Mouse (Mus musculus) lung, postnatal 4 days (tissue): Measurements from ENCODE around the gene Rapgef6.
A peak's percentile ranks its signal among the peaks of the same experiment; 100 is the strongest.

Source experiments
- DNase-seq, 2 experiments: peaks; one replicate each; pipeline ENCODE4 v3.0.0; 2021

The Rapgef6 gene

DNA sequence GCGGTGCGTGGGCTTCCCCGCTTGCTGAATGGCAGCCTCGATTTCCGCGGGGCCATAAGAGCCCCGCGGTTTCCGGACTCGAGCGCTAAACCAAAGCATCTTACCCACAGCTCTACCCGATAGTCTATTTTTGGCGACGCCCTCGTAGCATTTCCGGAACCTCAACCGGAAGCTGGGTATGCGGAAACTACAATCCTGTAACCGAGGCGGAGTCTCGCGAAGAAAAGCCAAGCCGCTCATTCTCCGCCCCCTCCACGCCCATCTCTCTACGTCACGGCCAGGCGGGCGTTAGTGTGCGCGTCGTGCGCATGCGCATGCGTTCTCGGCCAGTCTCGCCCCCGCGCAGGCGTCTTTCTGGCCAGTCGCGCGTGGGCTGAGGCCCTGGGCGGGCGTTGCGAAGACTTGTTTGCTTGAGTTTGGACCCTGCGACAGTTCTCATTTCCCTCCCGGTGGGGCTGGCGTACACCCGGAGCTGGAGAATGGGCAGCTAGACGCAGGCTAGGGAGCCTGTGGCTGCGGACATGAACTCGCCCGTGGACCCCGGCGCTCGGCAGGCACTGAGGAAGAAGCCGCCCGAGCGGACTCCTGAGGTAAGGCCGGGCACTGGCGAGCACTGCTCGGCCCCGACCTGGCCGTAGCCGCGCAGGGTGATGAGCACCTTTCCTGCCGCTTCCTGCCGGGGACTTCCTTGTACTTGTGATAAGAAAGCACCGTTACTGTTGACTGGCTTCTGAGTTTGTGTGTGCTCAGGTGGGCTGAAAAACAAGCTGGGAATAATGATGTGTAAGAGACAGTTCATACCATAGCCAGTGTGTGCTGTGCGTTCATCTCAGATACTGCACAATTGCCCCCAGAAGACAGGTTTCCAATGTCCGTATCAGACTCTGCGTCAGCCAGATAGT lies at the start of gene Rapgef6:
Rapgef6 (plus strand) TSS at position 319 of the 902 bp plus-strand sequence.
- peak; percentile 99 for DNase-seq

DNA sequence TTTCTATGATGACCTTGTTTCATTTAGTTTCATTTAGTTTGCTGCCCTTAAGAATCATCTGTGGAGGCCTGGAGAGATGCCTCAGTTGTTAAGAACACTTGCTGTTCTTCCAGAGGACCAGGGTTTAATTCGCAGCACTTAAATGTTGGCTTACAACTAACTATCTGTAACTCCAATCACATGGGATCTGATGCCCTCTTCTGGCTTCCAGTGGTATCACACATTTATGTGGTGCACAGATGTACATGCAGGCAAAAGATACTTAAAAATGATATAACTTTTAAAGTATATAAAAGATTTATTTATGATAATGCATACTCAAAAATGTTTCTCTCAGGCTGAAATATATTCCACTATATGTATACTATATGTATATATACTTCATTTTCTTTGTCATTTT lies 44.2 kb upstream of the Rapgef6 start:
- no peak for DNase-seq

DNA sequence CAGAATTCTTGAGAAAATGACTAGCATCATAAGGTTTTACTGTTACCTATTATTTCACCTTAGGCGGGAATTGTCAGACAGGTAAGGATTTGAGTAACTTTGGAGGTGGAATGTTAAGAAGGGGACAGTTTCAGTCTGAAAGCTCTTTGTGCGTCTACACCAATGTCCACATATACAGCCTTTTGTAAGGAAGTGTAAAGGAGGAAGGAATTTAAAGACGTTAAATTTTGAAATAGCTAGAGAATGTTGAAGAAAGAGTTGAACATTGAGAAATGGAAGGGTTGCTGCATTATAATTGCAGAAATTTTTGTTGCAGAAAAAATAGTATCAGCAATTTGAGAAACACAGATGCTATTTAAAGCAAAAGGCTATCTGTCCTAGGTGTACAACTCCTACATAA lies 36.6 kb upstream of the Rapgef6 start:
- DNase-seq, result no peak

DNA sequence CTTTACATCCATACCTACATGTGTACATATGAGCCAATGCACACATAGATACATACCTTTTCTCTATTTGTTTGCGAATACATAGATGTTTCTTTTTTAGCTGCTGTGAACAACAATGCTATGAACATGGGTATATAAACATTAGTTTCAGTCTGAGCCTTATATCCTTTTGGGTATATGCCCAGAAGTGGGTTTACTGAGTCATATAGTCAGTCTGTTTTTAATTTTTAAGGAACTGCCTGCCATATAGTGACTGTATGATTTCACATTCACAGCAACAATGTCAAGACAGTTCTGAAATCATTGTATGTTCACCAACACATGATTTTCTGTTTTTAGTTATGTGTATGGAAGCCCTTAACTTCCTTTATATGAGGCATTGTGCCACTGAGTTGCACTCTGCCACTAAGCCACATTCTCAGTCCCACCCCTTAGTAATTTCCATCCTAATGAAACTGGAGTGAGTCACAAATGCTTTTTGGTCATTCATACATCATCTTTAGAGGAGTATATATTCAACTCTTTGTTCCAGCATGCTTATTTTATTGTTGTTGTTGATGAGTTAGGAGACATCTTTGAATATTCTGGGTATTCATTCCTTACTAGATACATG lies 30.6 kb upstream of the Rapgef6 start:
- DNase-seq, result no peak

DNA sequence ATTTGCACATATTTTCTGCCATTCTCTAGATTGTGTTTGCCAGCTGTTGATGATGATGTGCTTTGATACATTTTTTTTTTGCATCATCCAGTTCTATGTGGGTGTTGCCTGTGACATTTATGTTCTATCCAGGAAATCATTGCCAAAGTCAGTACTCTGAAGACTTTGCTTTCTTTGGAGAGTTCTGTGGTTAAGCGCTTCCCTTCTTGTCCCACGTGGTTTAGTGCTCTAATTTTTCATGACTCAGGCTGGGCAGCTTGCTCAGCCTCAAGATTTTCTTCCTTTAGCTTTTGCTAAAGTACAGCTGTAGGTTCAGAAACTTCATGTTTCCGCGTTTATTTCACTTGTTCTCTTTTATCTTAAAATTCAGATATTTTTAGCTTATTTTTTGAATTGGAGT lies 30.1 kb upstream of the Rapgef6 start:
- no peak for DNase-seq

DNA sequence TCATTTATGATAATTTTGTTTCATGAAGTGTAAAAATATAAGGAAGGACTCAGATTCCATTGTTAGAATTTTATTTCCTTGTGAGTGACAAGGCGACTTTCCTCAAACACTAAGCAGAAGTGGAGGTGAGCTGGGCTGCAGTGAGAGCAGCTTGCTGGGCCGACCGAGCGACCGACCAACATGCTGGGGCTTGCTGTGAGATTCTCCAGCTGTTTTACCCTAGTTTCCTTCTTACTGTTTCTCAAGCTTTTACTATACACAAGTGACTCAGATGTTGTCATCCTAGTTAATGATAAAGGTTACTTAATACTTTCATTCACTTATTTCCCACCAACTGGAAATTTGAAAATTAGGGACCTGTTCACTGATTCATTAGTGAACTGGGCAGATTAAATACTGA lies 22.8 kb upstream of the Rapgef6 start:
- DNase-seq, result no peak

DNA sequence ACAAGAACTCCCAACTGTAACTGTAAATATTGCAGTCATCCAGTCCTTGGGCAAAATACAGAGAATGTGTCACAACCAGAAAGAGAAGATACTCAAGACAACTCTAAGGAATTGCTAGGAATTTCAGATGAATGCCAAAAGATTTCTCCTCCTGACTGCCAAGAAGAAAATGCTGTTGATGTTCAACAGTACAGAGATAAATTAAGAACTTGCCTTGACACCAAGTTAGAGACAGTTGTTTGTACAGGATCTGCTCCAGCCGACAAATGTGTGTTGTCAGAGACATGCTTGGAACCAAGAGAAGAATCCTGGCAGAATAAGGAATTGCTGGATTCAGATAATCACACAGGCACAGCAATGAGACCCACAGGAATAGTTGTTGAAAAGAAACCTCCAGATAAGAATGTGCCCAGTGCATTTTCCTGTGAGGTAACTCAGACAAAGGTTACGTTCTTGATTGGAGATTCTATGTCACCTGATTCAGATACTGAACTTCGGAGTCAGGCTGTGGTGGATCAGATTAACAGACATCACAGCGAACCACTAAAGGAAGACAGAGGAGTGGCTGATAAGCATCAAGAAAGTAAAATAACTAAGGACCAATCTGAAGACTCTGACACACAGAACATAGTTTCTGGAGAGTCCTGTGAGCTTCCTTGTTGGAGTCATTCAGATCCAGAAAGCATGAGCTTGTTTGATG lies 20.0 kb upstream of the Rapgef6 start:
- DNase-seq, result no peak

DNA sequence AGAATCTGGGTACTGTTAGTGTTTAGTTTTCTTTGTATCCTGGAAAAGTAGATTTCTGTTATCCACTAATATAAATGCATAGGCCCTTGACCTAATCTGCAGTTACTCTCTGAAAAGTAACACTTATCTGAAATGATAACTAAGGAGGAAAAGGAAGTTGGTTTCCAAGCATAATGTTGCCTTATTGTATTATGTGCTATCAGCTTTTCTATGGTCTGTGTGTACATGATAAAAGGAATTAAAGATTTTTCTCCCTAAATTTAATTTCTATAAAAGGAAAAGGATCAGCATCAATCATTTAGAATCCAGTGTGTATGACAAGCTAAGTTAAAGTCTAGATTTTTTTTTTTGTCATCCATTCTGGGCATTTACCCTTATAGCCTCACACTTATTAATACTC lies 9.1 kb upstream of the Rapgef6 start:
- DNase-seq, result no peak

DNA sequence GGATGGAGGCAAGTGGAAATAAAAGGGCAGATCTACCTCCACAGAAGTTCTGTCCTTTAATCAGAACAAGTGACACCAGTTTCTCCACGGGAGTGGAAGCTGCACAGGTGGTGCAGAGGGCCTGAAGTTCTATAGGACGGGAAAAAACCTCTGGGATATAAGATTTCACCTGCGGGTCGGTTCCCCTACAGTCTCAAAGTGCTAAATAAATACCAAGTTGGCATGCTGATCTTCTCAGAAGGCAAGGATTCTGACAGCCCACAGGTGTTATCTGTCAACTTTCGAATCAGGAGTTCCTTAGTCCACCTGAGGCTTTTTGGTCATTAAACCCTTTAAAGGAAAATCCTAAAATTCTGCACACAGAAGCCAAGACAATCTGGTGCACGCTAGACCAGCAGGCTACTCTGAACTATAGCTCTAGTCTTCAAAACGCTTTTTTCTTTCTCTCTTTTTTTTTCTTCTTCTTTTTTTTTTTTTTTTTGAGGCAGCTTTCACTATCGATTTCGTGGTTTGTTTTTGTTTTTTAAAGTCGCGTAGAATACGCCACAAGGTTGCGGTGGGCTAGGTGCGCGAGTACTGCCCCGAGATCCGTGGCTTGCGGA lies 619 bp upstream of the Rapgef6 start:
- peak in 1 of 2 experiments; percentile 25 for DNase-seq

DNA sequence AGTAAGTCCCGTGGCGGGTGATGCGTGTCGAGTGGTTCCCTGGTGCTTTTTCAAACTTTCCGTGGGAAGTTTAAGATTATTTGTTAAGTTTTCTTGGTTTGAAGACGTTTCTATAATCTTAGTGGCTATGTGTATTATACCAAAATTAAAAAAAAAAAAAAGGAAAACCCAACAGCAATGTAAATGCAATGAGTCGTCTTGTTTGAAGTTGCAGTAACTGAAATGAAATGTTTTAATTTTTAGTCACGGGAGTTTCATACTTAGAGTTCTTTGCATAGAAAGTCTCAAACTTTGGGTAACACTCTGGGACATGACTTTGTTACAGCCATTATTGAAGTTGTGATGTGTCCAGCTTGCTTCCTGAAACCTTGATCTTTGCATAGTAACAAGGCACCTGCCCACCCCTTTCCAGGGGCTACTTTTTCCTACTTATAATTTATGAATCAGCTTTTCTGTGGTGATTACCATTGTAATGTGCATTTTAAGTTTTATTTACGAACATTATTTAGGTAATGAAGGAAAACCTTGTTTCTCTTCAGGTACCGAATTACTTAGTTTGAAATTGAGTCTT lies 869 bp downstream of the Rapgef6 start:
- no peak for DNase-seq

DNA sequence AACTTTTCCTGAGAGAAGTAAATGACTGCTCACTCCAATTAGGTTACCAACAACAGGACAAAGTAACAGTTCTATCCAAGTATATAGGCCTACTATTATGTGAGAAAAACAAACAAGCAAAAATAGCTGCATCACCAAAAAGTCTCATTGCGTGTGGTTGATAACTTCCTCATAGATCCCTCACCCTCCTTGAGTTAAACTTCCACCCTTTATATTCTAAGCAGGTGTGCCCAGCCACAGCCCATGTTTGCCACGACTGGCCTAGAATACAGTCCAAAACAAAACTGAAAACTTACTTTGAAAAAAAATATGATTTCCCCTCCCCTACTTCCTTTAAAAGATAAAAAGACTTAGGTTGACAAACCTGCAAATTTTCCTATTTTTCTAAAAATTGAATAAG lies 5.4 kb downstream of the Rapgef6 start:
- DNase-seq, result no peak

DNA sequence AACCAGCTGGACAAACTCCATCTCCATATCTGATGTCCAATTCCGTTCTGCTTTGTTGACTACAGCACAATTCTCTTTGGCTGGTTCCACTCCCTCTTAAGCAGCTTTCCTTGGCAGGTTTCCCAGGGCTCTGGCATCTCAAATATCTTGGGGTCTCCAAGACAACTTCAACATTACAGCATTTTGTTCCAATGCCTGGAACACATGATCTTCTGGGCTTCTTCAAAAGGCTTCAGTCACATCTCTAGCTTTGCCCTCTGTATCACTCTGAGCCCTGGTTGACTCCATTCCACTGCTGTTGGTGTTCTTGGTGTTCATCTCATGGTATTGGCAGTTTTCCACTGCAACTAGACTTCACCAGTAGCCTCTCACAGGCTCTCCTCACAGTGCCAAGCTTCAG lies 7.7 kb downstream of the Rapgef6 start:
- DNase-seq, result peak; percentile 71 to 74

DNA sequence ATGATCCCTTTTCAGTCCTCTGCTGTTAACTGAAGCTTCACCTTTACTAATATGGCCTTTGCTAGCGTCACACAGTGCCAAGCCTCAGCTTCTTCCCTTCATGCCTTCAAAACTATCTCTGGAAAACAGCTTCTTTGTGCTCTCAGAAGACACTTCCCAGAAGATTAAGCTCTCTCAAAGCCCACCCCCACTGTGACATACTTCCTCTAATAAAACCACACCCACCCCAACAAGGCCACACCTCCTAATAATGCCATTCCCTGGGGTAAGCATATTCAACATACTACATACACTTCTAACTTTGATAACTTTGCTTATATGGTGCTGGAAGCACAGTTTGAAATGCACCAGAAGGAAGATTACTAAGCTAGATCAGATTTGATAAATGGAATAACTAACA lies 8.3 kb downstream of the Rapgef6 start:
- DNase-seq, result no peak

DNA sequence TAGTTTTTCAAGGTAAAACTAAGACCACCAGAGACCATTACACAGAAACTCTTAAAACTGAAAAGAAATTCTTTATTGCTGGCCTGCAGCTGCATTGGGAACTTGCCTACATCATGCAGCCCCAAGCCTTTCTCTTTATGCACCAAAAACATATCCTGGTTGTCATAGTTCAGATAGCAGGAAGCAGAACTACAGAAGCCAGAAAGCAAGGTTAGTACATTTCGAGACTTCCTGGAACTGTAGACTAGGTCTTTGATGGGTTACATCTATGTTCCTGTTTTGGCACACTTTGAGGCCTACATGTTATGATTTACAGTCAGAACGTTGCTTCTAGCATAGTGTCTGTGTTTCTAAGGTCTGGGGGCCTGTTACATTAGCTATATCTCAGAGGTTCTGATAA lies 11.2 kb downstream of the Rapgef6 start:
- DNase-seq, result no peak

DNA sequence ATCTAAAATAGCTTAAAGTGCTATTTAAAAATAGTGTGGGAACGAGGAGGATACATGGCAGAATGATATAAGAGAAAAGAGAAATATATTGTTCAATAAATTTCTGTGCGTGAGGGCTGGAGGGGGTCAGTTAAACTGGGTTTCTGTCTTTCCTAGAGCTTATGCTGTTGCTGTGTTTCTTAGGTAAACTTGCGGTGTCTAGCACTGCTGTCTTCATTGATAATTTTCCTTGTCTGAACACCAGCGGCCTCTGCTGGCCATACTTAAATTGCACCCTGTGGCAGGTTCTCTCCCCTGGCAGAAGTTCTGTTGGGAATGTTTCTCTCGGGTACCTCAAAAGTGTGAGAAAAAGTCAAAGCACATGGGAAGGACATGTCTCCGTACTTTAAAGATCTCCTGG lies 12.2 kb downstream of the Rapgef6 start:
- DNase-seq, result peak; percentile 61 to 84

DNA sequence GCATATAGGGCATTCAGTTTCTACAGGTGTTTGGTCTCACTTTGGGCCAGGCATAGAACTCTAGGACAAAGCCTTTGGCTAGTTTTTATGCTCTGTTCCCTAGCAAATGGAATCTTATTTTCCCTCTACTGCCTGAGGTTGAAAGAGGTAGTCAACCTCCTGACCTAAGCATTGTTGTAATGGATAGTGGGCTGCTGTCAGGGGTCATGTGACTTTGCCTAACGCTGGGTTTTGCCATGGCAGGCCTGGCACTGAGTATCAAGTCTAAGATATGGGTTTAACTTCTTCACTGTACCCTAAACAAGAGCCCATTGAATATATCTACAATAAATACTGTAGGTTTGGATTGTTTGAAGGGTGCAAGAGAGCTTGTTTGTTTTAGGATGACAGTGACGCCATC lies 16.4 kb downstream of the Rapgef6 start:
- no peak for DNase-seq

DNA sequence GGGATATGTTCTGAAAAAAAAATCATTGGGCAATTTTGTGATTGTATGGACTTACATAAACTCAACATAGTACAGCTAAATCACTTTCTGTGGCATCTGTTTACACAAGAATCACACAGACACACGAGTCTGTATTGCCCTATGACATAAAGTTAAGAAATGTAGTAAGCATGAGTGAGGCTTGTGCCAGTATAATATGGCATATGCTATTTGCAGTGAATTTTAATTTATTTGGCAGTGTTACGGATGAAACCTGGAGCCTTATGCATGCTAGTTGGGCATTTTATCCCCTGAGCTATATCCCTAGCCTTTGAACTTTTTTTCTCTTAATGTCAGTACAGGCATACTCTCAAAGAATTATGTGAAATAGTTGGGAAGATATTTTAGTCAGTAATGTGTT lies 16.8 kb downstream of the Rapgef6 start:
- no peak for DNase-seq

DNA sequence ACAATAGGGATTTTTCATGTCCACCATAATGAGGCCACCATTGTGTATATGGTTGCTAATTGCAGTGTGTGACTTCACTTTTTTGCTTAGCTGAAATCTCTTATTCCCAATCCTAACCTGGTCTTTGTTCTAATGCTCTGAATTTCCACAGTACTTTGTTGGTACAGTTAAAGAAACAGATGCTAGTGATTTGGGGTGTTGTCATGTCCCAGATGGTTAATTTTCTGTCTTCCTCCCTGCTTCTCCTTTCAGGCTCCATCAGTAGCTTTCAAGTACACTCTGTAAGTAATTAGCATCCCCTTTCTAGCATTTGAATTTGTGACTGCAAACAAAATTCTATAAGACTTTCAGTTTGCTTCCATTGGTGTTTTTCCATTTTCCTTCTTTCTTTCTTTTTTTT lies 17.7 kb downstream of the Rapgef6 start:
- DNase-seq, result no peak

DNA sequence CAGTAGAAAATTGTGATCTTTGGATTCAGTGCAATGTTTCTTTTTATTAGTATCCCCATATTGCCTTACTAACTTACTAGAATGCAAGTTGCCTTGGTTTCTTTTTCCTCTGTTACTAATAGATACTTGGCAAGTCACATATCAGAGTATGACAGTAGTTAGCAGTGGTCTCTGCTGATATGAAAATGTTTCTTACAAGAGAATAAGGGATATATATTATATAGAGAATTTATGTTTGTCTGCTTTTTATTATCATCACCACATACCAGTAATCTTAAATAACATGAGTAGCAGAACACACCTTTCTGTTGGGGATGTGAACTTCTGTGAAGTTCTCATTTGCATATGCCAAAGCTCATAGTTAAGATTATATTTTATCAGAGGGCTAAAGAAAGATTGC lies 19.8 kb downstream of the Rapgef6 start:
- no peak for DNase-seq

DNA sequence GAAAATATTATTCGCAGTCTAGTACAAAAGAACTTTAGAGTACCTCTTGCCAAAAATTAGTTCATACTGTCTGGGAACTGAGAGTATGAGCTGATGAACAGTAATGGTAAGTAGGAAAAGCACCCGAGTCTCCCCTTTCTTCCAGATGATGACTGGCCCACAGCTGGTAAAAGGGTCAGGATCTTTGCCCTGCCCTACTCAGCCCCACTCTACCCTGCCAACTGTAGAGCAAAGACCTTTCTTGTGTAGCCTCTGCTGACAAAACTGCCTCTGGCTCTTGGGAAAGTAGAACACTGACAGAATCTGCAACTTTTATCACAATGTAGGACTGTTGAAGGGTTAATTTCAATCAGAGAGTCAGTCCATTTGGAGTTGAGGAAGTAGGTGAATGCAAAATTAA lies 32.3 kb downstream of the Rapgef6 start:
- no peak for DNase-seq

DNA sequence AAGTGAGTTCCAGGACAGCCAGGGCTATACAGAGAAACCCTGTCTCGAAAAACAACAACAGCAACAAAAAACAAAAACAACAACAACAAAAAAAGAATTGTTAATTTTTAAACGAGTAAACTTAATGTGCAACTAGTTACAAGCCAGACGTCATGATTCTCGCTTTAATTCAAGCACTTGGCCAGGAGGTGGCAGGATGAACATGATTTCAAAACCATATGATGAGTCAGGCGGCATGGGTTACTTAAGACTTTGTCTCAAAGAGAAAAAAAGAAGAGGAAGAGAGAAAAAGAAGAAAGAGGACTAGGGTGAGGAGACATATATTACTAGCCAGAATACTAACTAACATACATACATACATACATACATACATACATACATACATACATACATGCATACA lies 40.1 kb downstream of the Rapgef6 start:
- peak in 1 of 2 experiments; percentile 34 for DNase-seq

DNA sequence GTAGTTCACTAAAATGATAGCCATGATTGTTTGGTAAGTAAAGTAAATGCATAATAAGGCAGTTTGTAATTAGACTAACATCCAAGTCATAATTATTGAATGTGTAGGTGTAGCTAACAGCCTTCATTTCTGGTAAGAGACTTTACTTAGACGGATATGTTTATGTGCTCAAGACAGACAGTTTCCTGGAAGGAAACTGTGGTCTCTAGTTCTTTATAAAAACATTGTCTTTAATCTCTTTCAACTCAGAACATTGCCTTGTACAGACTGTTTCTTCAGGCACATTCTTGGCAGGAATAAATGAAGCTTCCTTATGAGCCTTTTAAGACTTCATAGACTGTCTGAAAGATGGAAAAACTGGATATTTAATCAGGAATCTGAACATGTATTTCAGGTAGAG lies 45.3 kb downstream of the Rapgef6 start:
- DNase-seq, result no peak

DNA sequence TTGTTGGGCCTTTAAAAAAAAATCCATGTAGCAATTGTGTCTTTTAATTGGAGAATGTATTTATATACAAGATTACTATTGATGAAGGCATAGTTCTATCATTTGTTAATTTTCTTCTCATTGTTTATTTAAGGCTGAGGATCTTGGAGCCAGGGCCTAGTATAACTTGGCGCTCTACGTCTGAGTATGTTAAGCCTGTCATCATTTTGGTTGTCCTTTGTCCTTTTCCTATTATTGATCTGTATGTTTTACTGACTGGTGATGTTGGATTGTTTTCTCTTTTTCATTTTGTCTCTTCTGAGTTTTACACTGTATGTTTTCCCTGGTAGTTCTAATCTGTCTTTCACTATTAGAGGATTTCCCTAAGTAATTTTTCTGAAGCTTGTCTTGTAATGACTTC lies 52.1 kb downstream of the Rapgef6 start:
- DNase-seq, result no peak
